Mouse (Mus musculus) left cerebral cortex, postnatal 14 days (tissue): ENCODE measurements at regions not wholly inside any gene's neighbourhood (a gene's known extent, or its start where the extent isn't known, plus 50 kb on each side); places are given as distances from the start of the nearest gene placed in this dataset.

Experiments
- DNase-seq, 2 experiments: peaks; one replicate each; pipeline ENCODE4 v3.0.0; 2021 to 2022; ENCODE audit warnings: low spot score in 2 of 2, mixed read lengths in 1 of 2
- intact Hi-C: fragments of 180-260 bp; cut with DNase I; formaldehyde crosslinking; loops from one replicate; pipeline ENCODE4 v1.15.1; 2025

DNA sequence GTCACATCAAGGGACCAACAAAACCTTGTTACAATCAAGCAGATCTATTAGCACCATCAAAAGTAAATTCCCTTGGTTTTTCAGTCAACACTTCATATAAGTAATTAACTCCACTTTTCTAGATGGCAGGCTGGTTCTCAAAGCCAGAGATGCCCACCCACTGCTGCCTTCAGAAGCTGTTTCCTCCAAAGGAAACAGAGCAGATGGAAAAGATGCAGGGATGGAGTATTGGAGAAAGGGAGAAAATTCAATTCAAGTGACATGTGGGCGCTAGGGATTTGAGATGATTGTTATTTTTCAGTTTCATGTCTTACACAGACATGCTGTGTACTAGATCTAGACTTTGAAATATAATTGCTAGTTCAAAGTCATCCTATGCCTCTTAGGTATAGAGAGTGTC is 705.1 kb downstream of the Edem1 start:
- intact Hi-C loops: no loop called here
- DNase-seq: peak; percentile 10 to 12

DNA sequence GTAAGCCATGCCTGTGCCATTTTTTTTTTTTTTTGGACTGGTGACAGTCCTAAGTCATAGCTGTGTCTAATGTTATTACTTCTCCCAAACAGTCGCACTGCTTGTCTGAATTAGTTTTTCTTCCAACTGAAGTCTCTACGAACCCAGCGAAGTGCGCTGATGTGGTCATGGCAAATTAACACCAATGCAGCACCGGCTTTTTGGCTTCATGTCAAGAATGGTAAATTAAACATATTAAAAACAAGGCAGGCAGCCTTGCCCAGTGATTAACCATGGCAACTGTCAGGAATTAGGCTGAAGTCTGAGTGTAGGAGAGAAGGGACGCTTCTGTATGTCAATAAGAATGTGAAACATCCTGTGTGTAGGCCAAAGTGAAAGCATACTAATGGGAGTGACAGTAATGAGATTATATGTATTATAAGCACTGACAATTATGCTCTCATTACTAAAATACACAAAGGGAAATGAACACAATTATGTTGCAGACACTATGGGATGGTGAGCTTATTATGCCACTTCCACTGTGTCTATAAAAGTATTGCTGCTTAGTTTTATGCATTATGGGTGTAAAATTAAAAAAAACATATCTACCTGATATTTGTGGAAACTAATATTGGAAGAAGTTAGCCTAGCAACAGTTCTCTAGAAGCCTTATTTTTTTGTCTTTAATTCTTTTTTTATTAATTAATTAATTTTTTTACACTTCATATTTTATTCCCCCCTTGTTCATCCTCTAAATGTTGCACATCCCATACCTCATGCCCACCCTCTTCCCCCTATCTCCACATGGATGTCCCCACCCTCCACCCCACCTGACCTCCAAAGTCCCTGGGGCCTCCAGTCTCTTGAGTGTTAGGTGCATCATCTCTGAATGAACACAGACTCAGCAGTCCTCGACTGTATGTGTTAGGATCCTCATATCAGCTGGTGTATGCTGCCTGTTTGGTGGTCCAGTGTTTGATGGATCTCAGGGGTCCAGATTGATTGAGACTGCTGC is 714.8 kb downstream of the Edem1 start:
- DNase-seq: peak in 1 of 2 experiments; percentile 14
- intact Hi-C loops: no loop called here

DNA sequence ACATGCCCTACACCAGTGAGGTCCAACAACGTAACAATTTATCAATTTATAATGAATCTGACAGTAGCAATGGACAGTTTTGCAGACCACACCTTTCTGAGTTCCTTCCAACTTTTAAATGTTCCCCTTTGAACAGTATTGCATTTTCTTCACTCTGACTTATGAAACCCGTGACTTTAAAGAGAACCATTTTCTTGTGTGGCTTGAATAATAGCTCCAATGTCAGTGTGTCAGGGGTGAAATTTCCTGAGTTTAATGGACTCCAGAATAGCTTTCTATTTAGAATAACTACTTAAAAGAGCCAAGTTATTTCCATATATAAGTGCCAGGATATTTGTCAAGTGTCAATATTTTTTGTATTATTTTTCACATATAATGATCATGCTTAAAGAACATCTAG is 723.9 kb downstream of the Edem1 start:
- DNase-seq: no peak
- intact Hi-C loops: no loop called here
